Comparison of ENCODE assay signal across 8 mouse cellular contexts in genomic region chr10:96370547-96371320, GRCm38 (mm10).
DNase-seq lines count a peak whose midpoint lies in the region; ATAC-seq and TF ChIP-seq lines count a peak whose summit lies in the region.

No protein-coding gene starts in this region.

- no peak overlapping the region for H3K4me3 ChIP-seq in bone marrow, adult 2 months (replicated peaks; ENCODE audit: control insufficient read depth, low read depth, low read length)
- H3K4me3 ChIP-seq in lung, adult 2 months (replicated peaks; ENCODE audit: extremely low read depth, low read depth, low read length) = peak overlapping the region; percentile 37

- ATAC-seq in erythroid progenitor cell, adult 5-6 weeks (replicated peaks; ENCODE audit: low FRiP score, poor library complexity, severe bottlenecking) = no peak

- peak; percentile 50; the same call in 1 of the 2 replicates for TF ChIP-seq POLR2A in bone marrow, adult 2 months (IDR thresholded peaks at IDR 0.05; ENCODE audit: borderline replicate concordance, control insufficient read depth, low read depth, low read length)
- TF ChIP-seq POLR2A in lung, adult 2 months (IDR thresholded peaks at IDR 0.05; ENCODE audit: borderline replicate concordance, extremely low read depth, low read depth, low read length) = no peak

- WGBS in bone marrow, adult 2 months = 25% methylated on average over 21 of the region's 21 CpGs
- 37% methylated on average over 21 of the region's 21 CpGs for WGBS in lung, adult 2 months

- no peak for TF ChIP-seq CTCF in bone marrow, adult 2 months (IDR thresholded peaks at IDR 0.05; ENCODE audit: control insufficient read depth, insufficient read depth, low read length)
- TF ChIP-seq CTCF in lung, adult 2 months (IDR thresholded peaks at IDR 0.05; ENCODE audit: insufficient read depth, low read length) = no peak

- peak; percentile 41 for DNase-seq in kidney, adult 9 months
- DNase-seq in kidney, adult 18-20 months = no peak
- DNase-seq in heart, adult 8-10 months (ENCODE audit: low spot score) = peak; percentile 15
- DNase-seq in lung, adult 2 months = no peak
- DNase-seq in natural killer cell, adult 2 months (ENCODE audit: low spot score in 2 of 2) = peak; percentile 97 to 98
- DNase-seq in urinary bladder, postnatal 4 days (ENCODE audit: low spot score in 2 of 2) = no peak

- peaks cover 13% of the 10 kb centered on the region for H3K4me1 ChIP-seq in bone marrow, adult 2 months (ENCODE audit: control insufficient read depth, insufficient read depth, low read length)
- H3K4me1 ChIP-seq in lung, adult 2 months (ENCODE audit: control insufficient read depth, insufficient read depth, low read length) = peaks cover 5% of the 10 kb centered on the region

- peak overlapping the region; percentile 87 for H3K27ac ChIP-seq in bone marrow, adult 2 months (ENCODE audit: control insufficient read depth, insufficient read depth, low read depth, low read length, poor library complexity)

Comparison
In these comparisons a context has a peak if more than half of its experiments do, and no peak if none do; other contexts are left out.
1. DNase-seq: peak in kidney, adult 9 months (single experiment), heart, adult 8-10 months (single experiment) and natural killer cell, adult 2 months (2 of 2); none in kidney, adult 18-20 months (single experiment), lung, adult 2 months (single experiment) and urinary bladder, postnatal 4 days (0 of 2).